Comparison of ENCODE assay signal across 18 mouse cellular contexts in genomic region chr4:8989614-8990013, GRCm38 (mm10).
DNase-seq lines count a peak whose midpoint lies in the region; ATAC-seq and TF ChIP-seq lines count a peak whose summit lies in the region.
"Had no signal": no experiment of that assay in that cellular context is flagged by ENCODE, and none has a peak within 500 bp of the region (broad histone marks: within the 10 kb centered on the region; RNA-seq: fewer than 3 reads in every experiment).

No protein-coding gene starts in this region.

- DNase-seq in forebrain, embryonic 14.5 days (ENCODE audit: low spot score) = peak; percentile 59
- DNase-seq in forebrain, postnatal 0 days = no peak
- no peak for DNase-seq in forebrain, embryonic 11.5 days (ENCODE audit: low spot score)
- no peak for DNase-seq in midbrain, embryonic 10.5 days (ENCODE audit: low spot score)
- no peak for DNase-seq in midbrain, postnatal 0 days (ENCODE audit: low spot score)
- DNase-seq in brain, embryonic 14.5 days (ENCODE audit: low read depth) = peak; percentile 75
- DNase-seq in layer of hippocampus, postnatal 14 days (ENCODE audit: low spot score in 2 of 2) = no peak
- DNase-seq: adrenal gland, adult 2 months; adrenal gland, postnatal 10 days; adrenal gland, postnatal 25 days; cerebellum, adult 11-12 months; cerebellum, adult 2 months; cerebellum, adult 9-10 months; cerebellum, postnatal 10 days; cerebellum, postnatal 25 days had no signal

- no peaks in the 10 kb centered on the region for H3K9me3 ChIP-seq in forebrain, embryonic 14.5 days (replicated peaks; ENCODE audit: control insufficient read depth, low read length)
- no peaks in the 10 kb centered on the region for H3K9me3 ChIP-seq in forebrain, embryonic 13.5 days (replicated peaks)
- H3K9me3 ChIP-seq in forebrain, postnatal 0 days (ENCODE audit: low read length) = no peaks in the 10 kb centered on the region
- H3K9me3 ChIP-seq in forebrain, embryonic 11.5 days (ENCODE audit: control insufficient read depth, low read length) = no peaks in the 10 kb centered on the region
- no peaks in the 10 kb centered on the region for H3K9me3 ChIP-seq in midbrain, embryonic 10.5 days (replicated peaks)
- no peaks in the 10 kb centered on the region for H3K9me3 ChIP-seq in midbrain, postnatal 0 days (ENCODE audit: low read length)
- H3K9me3 ChIP-seq: embryonic facial prominence, embryonic 10.5 days; embryonic facial prominence, embryonic 12.5 days had no signal

- no peak for TF ChIP-seq POLR2A in brain, embryonic 14.5 days (IDR thresholded peaks at IDR 0.05; ENCODE audit: borderline replicate concordance, extremely low read depth, insufficient read depth, insufficient read length, poor library complexity, severe bottlenecking)

- H3K4me3 ChIP-seq in forebrain, embryonic 14.5 days (ENCODE audit: low read depth, low read length) = no peak overlapping the region
- no peak overlapping the region for H3K4me3 ChIP-seq in forebrain, embryonic 13.5 days
- no peak overlapping the region for H3K4me3 ChIP-seq in forebrain, postnatal 0 days (ENCODE audit: low read depth, low read length)
- no peak overlapping the region for H3K4me3 ChIP-seq in forebrain, embryonic 11.5 days (ENCODE audit: low read depth, low read length)
- H3K4me3 ChIP-seq in midbrain, embryonic 10.5 days = no peak overlapping the region
- no peak overlapping the region for H3K4me3 ChIP-seq in midbrain, postnatal 0 days (ENCODE audit: low read depth, low read length)
- H3K4me3 ChIP-seq: embryonic facial prominence, embryonic 10.5 days; embryonic facial prominence, embryonic 12.5 days had no signal

- H3K36me3 ChIP-seq in forebrain, embryonic 14.5 days (ENCODE audit: control insufficient read depth, insufficient read depth, low read length) = no peaks in the 10 kb centered on the region
- H3K36me3 ChIP-seq in forebrain, embryonic 13.5 days (ENCODE audit: poor library complexity, severe bottlenecking) = no peaks in the 10 kb centered on the region
- H3K36me3 ChIP-seq in forebrain, postnatal 0 days (ENCODE audit: insufficient read depth) = no peaks in the 10 kb centered on the region
- H3K36me3 ChIP-seq in forebrain, embryonic 11.5 days (ENCODE audit: control insufficient read depth, insufficient read depth, low read length) = no peaks in the 10 kb centered on the region
- no peaks in the 10 kb centered on the region for H3K36me3 ChIP-seq in midbrain, embryonic 10.5 days
- H3K36me3 ChIP-seq in midbrain, postnatal 0 days (ENCODE audit: insufficient read depth, low read length) = no peaks in the 10 kb centered on the region
- H3K36me3 ChIP-seq: embryonic facial prominence, embryonic 10.5 days; embryonic facial prominence, embryonic 12.5 days had no signal

- no peak overlapping the region for H3K9ac ChIP-seq in forebrain, embryonic 14.5 days (ENCODE audit: low read length)
- H3K9ac ChIP-seq in forebrain, embryonic 13.5 days = no peak overlapping the region
- H3K9ac ChIP-seq in forebrain, postnatal 0 days = no peak overlapping the region
- no peak overlapping the region for H3K9ac ChIP-seq in forebrain, embryonic 11.5 days (ENCODE audit: low read length)
- H3K9ac ChIP-seq in midbrain, postnatal 0 days (replicated peaks; ENCODE audit: low read length, poor library complexity, severe bottlenecking) = no peak overlapping the region
- H3K9ac ChIP-seq: embryonic facial prominence, embryonic 12.5 days had no signal

- H3K27me3 ChIP-seq in forebrain, embryonic 14.5 days (replicated peaks; ENCODE audit: control insufficient read depth, insufficient read depth, low read length) = no peaks in the 10 kb centered on the region
- H3K27me3 ChIP-seq in forebrain, embryonic 13.5 days = 0 out of 2 replicates have a peak, but pooled peaks cover 4% of the 10 kb centered on the region
- no peaks in the 10 kb centered on the region for H3K27me3 ChIP-seq in forebrain, postnatal 0 days (ENCODE audit: insufficient read depth, low read length)
- H3K27me3 ChIP-seq in forebrain, embryonic 11.5 days (ENCODE audit: control insufficient read depth, insufficient read depth, low read length) = no peaks in the 10 kb centered on the region
- H3K27me3 ChIP-seq in midbrain, embryonic 10.5 days (ENCODE audit: low read depth, poor library complexity, severe bottlenecking) = no peaks in the 10 kb centered on the region
- H3K27me3 ChIP-seq in midbrain, postnatal 0 days (ENCODE audit: insufficient read depth, low read length) = no peaks in the 10 kb centered on the region
- H3K27me3 ChIP-seq: embryonic facial prominence, embryonic 12.5 days had no signal

- no peak overlapping the region for H3K27ac ChIP-seq in forebrain, embryonic 14.5 days (ENCODE audit: low read depth, low read length)
- H3K27ac ChIP-seq in forebrain, embryonic 13.5 days = no peak overlapping the region
- no peak overlapping the region for H3K27ac ChIP-seq in forebrain, postnatal 0 days (ENCODE audit: low read depth, low read length)
- no peak overlapping the region for H3K27ac ChIP-seq in forebrain, embryonic 11.5 days (ENCODE audit: low read depth, low read length)
- H3K27ac ChIP-seq in midbrain, embryonic 10.5 days (replicated peaks) = peak overlapping the region; percentile 9; the same call in 1 of the 2 replicates
- H3K27ac ChIP-seq in midbrain, postnatal 0 days (ENCODE audit: low read depth, low read length) = no peak overlapping the region
- H3K27ac ChIP-seq: embryonic facial prominence, embryonic 10.5 days; embryonic facial prominence, embryonic 12.5 days had no signal

- H3K4me1 ChIP-seq in forebrain, embryonic 14.5 days (ENCODE audit: control insufficient read depth, insufficient read depth, low read length) = peaks cover 22% of the 10 kb centered on the region
- H3K4me1 ChIP-seq in forebrain, embryonic 13.5 days = peaks cover 41% of the 10 kb centered on the region
- H3K4me1 ChIP-seq in forebrain, postnatal 0 days (ENCODE audit: insufficient read depth) = peaks cover 15% of the 10 kb centered on the region; the same call in 1 of the 2 replicates
- H3K4me1 ChIP-seq in forebrain, embryonic 11.5 days (replicated peaks; ENCODE audit: control insufficient read depth, insufficient read depth, low read length) = peaks cover 13% of the 10 kb centered on the region; the same call in 1 of the 2 replicates
- H3K4me1 ChIP-seq in midbrain, embryonic 10.5 days = peaks cover 44% of the 10 kb centered on the region
- H3K4me1 ChIP-seq in midbrain, postnatal 0 days (ENCODE audit: insufficient read depth, low read length) = no peaks in the 10 kb centered on the region; the same call in 1 of the 2 replicates

- H3K4me2 ChIP-seq in forebrain, embryonic 14.5 days (ENCODE audit: low read length) = no peak overlapping the region
- no peak overlapping the region for H3K4me2 ChIP-seq in forebrain, embryonic 13.5 days
- no peak overlapping the region for H3K4me2 ChIP-seq in forebrain, postnatal 0 days (ENCODE audit: low read depth)
- no peak overlapping the region for H3K4me2 ChIP-seq in forebrain, embryonic 11.5 days (ENCODE audit: low read depth, low read length, severe bottlenecking)
- H3K4me2 ChIP-seq in midbrain, postnatal 0 days (ENCODE audit: low read depth, low read length, poor library complexity, severe bottlenecking) = no peak overlapping the region
- H3K4me2 ChIP-seq: embryonic facial prominence, embryonic 12.5 days had no signal

- WGBS in forebrain, embryonic 14.5 days = 36% methylated on average over 6 of the region's 6 CpGs
- WGBS in forebrain, embryonic 13.5 days = 31% methylated on average over 6 of the region's 6 CpGs
- WGBS in forebrain, postnatal 0 days = 39% methylated on average over 6 of the region's 6 CpGs
- WGBS in forebrain, embryonic 11.5 days = 49% methylated on average over 6 of the region's 6 CpGs
- WGBS in midbrain, embryonic 10.5 days = 86% methylated on average over 6 of the region's 6 CpGs
- 60% methylated on average over 6 of the region's 6 CpGs for WGBS in midbrain, postnatal 0 days

- peak; percentile 51; the same call in 1 of the 2 replicates for ATAC-seq in forebrain, embryonic 14.5 days
- ATAC-seq in forebrain, embryonic 13.5 days = no peak; the same call in 1 of the 2 replicates
- ATAC-seq in forebrain, postnatal 0 days = peak; percentile 40; the same call in 1 of the 2 replicates
- ATAC-seq in forebrain, embryonic 11.5 days (replicated peaks; ENCODE audit: low FRiP score) = no peak; the same call in 1 of the 2 replicates
- ATAC-seq in midbrain, postnatal 0 days (ENCODE audit: low FRiP score) = no peak

- no peak for TF ChIP-seq CTCF in forebrain, postnatal 0 days (IDR thresholded peaks at IDR 0.05; ENCODE audit: low read depth)
- no peak for TF ChIP-seq CTCF in midbrain, postnatal 0 days (IDR thresholded peaks at IDR 0.05)
- TF ChIP-seq CTCF in brain, embryonic 14.5 days (IDR thresholded peaks at IDR 0.05; ENCODE audit: borderline replicate concordance, extremely low read depth, insufficient read depth, insufficient read length) = no peak

Comparison
In these comparisons a context has a peak if more than half of its experiments do, and no peak if none do; other contexts are left out.
1. ATAC-seq: peak in forebrain, embryonic 14.5 days (single experiment) and forebrain, postnatal 0 days (single experiment); none in forebrain, embryonic 13.5 days (single experiment), forebrain, embryonic 11.5 days (single experiment) and midbrain, postnatal 0 days (single experiment).
2. DNase-seq: peak in forebrain, embryonic 14.5 days (single experiment) and brain, embryonic 14.5 days (single experiment); none in forebrain, postnatal 0 days (single experiment), forebrain, embryonic 11.5 days (single experiment), midbrain, embryonic 10.5 days (single experiment), midbrain, postnatal 0 days (single experiment) and layer of hippocampus, postnatal 14 days (0 of 2).